Mouse (Mus musculus) lung, adult 2 months (tissue): ENCODE measurements around the gene Tbxas1. TPM values are rescaled to one million over a fixed set of nuclear protein-coding genes. Genes with fewer than 3 reads are reported as not detected.

Experiments
- DNase-seq: peaks from one replicate; pipeline ENCODE4 v3.0.0; 2022
- H3K4me1 ChIP-seq: fragments of 200-500 bp; 2 replicates; pipeline ENCODE4 v1.6.1; 2011; ENCODE audit warnings: low read length; ENCODE audit not compliant: control insufficient read depth, insufficient read depth
- H3K4me3 ChIP-seq: fragments of 200-500 bp; replicated peaks from 2 replicates; pipeline ENCODE3; 2011; ENCODE audit warnings: low read depth, mild to moderate bottlenecking, control low read depth, low read length; ENCODE audit errors: extremely low read depth
- CTCF ChIP-seq: fragments of 200-500 bp; IDR thresholded peaks from 2 replicates; pipeline ENCODE4 v1.5.1; 2011; ENCODE audit warnings: mild to moderate bottlenecking, low read length, control low read depth; ENCODE audit not compliant: insufficient read depth
- POLR2A ChIP-seq: fragments of 200-500 bp; IDR thresholded peaks from 2 replicates; pipeline ENCODE4 v1.6.1; 2011; ENCODE audit warnings: low read depth, mild to moderate bottlenecking, control low read depth, low read length, borderline replicate concordance; ENCODE audit errors: extremely low read depth
- WGBS: fragments of 180-500 bp; shearing (Covaris S2); methylation state at CpG from one replicate; pipeline ENCODE4 v1.1.7; 2018; 5-methylcytosine and 5-hydroxymethylcytosine counted together
- polyA plus RNA-seq: library from polyadenylated mRNA; depleted of rRNA; stranded (reverse); fragments of >200 nt; gene quantifications from 2 replicates; pipeline ENCODE4 v1.2.3, GENCODE M21; 2012

The Tbxas1 gene
- polyA plus RNA-seq, 1 experiment, result 9.1 TPM

- H3K4me1 ChIP-seq, result peaks cover 51% of the 10 kb centered on the region
- no peak for DNase-seq
- WGBS, result 95% methylated on average over 6 of the region's 6 CpGs
Measured at GRCm38 (mm10) chr6:38850715-38851259, 24.4 kb upstream of the Tbxas1 start.

GRCm38 (mm10) chr6:38851740-38852139, 23.5 kb upstream of the Tbxas1 start:
- no peak overlapping the region for H3K4me3 ChIP-seq
- peaks cover 41% of the 10 kb centered on the region for H3K4me1 ChIP-seq
- DNase-seq, result no peak
- TF ChIP-seq CTCF, result no peak
- TF ChIP-seq POLR2A, result no peak
- WGBS, result 78% methylated on average over 2 of the region's 2 CpGs

More at GRCm38 (mm10) chr6:38850715-38851259, 24.4 kb upstream of the Tbxas1 start:
- no peak overlapping the region for H3K4me3 ChIP-seq
- no peak for TF ChIP-seq POLR2A
- no peak for TF ChIP-seq CTCF

- 71% methylated on average over 5 of the region's 5 CpGs for WGBS
- TF ChIP-seq POLR2A (no peak), CTCF (no peak)
- Histone ChIP-seq H3K4me3 (no peak overlapping the region), H3K4me1 (peaks cover 26% of the 10 kb centered on the region)
- no peak for DNase-seq
Measured at GRCm38 (mm10) chr6:38853561-38853992, 21.6 kb upstream of the Tbxas1 start.

- TF ChIP-seq POLR2A (no peak), CTCF (no peak)
- peaks cover 2% of the 10 kb centered on the region for H3K4me1 ChIP-seq
- 90% methylated on average over 1 of the region's 1 CpGs for whole genome bisulfite sequencing
- H3K4me3 ChIP-seq, result no peak overlapping the region
- no peak for DNase-seq
Measured at GRCm38 (mm10) chr6:38859819-38860218, 15.4 kb upstream of the Tbxas1 start.

GRCm38 (mm10) chr6:38860301-38860700, 14.9 kb upstream of the Tbxas1 start:
- peaks cover 2% of the 10 kb centered on the region for H3K4me1 ChIP-seq
- no peak for DNase-seq
- TF ChIP-seq POLR2A (no peak), CTCF (no peak)
- 84% methylated on average over 2 of the region's 2 CpGs for WGBS
- H3K4me3 ChIP-seq, result no peak overlapping the region

GRCm38 (mm10) chr6:38863595-38863994, 11.6 kb upstream of the Tbxas1 start:
- Histone ChIP-seq H3K4me1 (peaks cover 2% of the 10 kb centered on the region), H3K4me3 (no peak overlapping the region)
- no peak for TF ChIP-seq POLR2A
- no peak for TF ChIP-seq CTCF
- DNase-seq, result no peak
- 31% methylated on average over 3 of the region's 3 CpGs for WGBS

- H3K4me3 ChIP-seq, result no peak overlapping the region
- TF ChIP-seq CTCF (no peak), POLR2A (no peak)
- DNase-seq, result no peak
- H3K4me1 ChIP-seq, result peaks cover 2% of the 10 kb centered on the region
Measured at GRCm38 (mm10) chr6:38865805-38866204, 9.4 kb upstream of the Tbxas1 start.

GRCm38 (mm10) chr6:38866357-38866756, 8.8 kb upstream of the Tbxas1 start:
- no peak for TF ChIP-seq CTCF
- no peak for TF ChIP-seq POLR2A
- peaks cover 5% of the 10 kb centered on the region for H3K4me1 ChIP-seq
- WGBS, result 81% methylated on average over 1 of the region's 1 CpGs
- DNase-seq, result no peak
- no peak overlapping the region for H3K4me3 ChIP-seq

GRCm38 (mm10) chr6:38866761-38867160, 8.4 kb upstream of the Tbxas1 start:
- WGBS, result 48% methylated on average over 2 of the region's 2 CpGs
- TF ChIP-seq POLR2A (no peak), CTCF (no peak)
- Histone ChIP-seq H3K4me1 (peaks cover 5% of the 10 kb centered on the region), H3K4me3 (no peak overlapping the region)
- DNase-seq, result no peak

- 58% methylated on average over 1 of the region's 1 CpGs for WGBS
- Histone ChIP-seq H3K4me1 (peaks cover 5% of the 10 kb centered on the region), H3K4me3 (no peak overlapping the region)
- DNase-seq, result no peak
- TF ChIP-seq POLR2A (no peak), CTCF (no peak)
Measured at GRCm38 (mm10) chr6:38867291-38867690, 7.9 kb upstream of the Tbxas1 start.

GRCm38 (mm10) chr6:38868974-38869373, 6.2 kb upstream of the Tbxas1 start:
- no peak overlapping the region for H3K4me3 ChIP-seq
- DNase-seq, result no peak
- 65% methylated on average over 1 of the region's 1 CpGs for WGBS
- H3K4me1 ChIP-seq, result peaks cover 9% of the 10 kb centered on the region
- TF ChIP-seq POLR2A (no peak), CTCF (no peak)
